Mouse (Mus musculus): ENCODE data around the gene Vmn1r75. TPM values are rescaled to one million over a fixed set of nuclear protein-coding genes. Genes with fewer than 3 reads are reported as not detected.

Gene Vmn1r75
- polyA plus RNA-seq (2014; fragmentation: Nextera tagmentation; extraction: Ambion mirVana), result not detected in 2 replicates

DNA sequence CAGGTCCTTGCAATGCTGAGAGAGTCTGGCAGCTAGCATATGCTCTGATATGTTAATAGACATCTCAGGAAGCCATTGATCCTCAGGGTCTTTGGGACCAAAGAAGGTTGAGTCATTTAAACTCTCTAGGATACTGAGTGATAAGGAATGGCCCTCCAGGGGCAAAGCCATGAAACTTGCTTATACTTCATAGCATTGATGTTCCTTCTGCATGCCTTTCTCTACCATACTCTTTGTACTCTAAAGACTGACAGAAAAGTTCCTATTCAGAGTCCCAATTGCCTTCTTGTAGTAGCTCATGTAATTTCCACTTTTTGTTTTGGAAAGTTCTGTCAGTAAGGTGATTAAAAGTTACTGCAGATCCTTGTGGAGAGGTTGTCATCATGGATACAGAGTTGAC lies at the start of gene Vmn1r75:
Gene Vmn1r75, plus strand, starts transcription at position 301 of the 400 bp plus-strand sequence.
- H3K4me2 ChIP-seq (ENCODE audit: low read depth, low read length), result no peak within 1 kb of the TSS
- no peak for DNase-seq (ENCODE audit: low spot score)
- H3K4me3 ChIP-seq (ENCODE audit: low read depth, low read length), result no peak within 1 kb of the TSS
- no peaks in the 10 kb centered on the region for H3K27me3 ChIP-seq (replicated peaks; ENCODE audit: control insufficient read depth, insufficient read depth, low read length)
- 0 out of 2 replicates have a peak, but pooled peaks cover 11% of the 10 kb centered on the region for H3K9me3 ChIP-seq (ENCODE audit: control insufficient read depth, low read length)
- no peak for ATAC-seq (ENCODE audit: low read depth)
- H3K9ac ChIP-seq (ENCODE audit: low read depth, low read length), result no peak within 1 kb of the TSS
- no peak within 1 kb of the TSS for H3K27ac ChIP-seq (replicated peaks; ENCODE audit: low read depth, low read length)
- no peaks in the 10 kb centered on the region for H3K4me1 ChIP-seq (ENCODE audit: control insufficient read depth, insufficient read depth, low read length)
- H3K36me3 ChIP-seq (ENCODE audit: control insufficient read depth, insufficient read depth, low read length), result no peaks in the 10 kb centered on the region

DNA sequence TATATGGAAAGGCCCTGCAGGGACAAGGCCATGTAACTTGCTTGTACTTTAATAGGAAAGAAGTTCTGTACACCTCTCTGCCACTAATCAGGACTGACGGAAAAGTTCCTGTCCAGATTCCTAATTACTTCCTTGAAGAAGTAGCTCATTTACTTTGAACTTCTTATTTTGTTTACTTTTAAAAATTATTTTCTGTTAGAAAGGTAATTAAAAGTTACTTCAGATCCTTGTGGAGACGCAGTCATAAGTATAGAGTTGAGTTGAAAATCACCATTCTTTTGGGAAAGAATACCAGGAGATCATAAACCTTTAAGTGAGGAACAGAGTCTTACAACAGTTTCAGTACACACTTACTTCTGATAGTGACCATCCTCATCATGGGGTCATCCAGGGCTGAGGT lies 40.8 kb upstream of the Vmn1r75 start, which contains the start of gene Vmn1r74:
Gene Vmn1r74, plus strand, starts transcription at position 301 of the 400 bp plus-strand sequence.
- H3K4me3 ChIP-seq (ENCODE audit: low read depth, low read length), result no peak within 1 kb of the TSS
- 77% methylated on average over 2 of the region's 2 CpGs for WGBS
- H3K27me3 ChIP-seq (replicated peaks; ENCODE audit: control insufficient read depth, insufficient read depth, low read length), result no peaks in the 10 kb centered on the region

More for the DNA sequence above, 40.8 kb upstream of the Vmn1r75 start, which contains the start of gene Vmn1r74:
- Histone ChIP-seq H3K4me2 (ENCODE audit: low read depth, low read length) (no peak within 1 kb of the TSS), H3K9me3 (ENCODE audit: control insufficient read depth, low read length) (peaks cover 13% of the 10 kb centered on the region; the same call in 1 of the 2 replicates), H3K27ac (replicated peaks; ENCODE audit: low read depth, low read length) (no peak within 1 kb of the TSS), H3K9ac (ENCODE audit: low read depth, low read length) (no peak within 1 kb of the TSS), H3K4me1 (ENCODE audit: control insufficient read depth, insufficient read depth, low read length) (no peaks in the 10 kb centered on the region), H3K36me3 (ENCODE audit: control insufficient read depth, insufficient read depth, low read length) (no peaks in the 10 kb centered on the region)
- DNase-seq (ENCODE audit: low spot score), result no peak
- no peak for ATAC-seq (ENCODE audit: low read depth)

Other genes with a start within 250 kb of the Vmn1r75 start
- not detected in 2 replicates for gene Vmn1r72, start 194.5 kb upstream of the Vmn1r75 start, polyA plus RNA-seq (2014; fragmentation: Nextera tagmentation; extraction: Ambion mirVana)
- gene Vmn1r73, start 144.4 kb upstream of the Vmn1r75 start, polyA plus RNA-seq (2014; fragmentation: Nextera tagmentation; extraction: Ambion mirVana), result not detected in 2 replicates
- not detected in 2 replicates for gene Vmn1r74, start 40.6 kb upstream of the Vmn1r75 start, polyA plus RNA-seq (2014; fragmentation: Nextera tagmentation; extraction: Ambion mirVana)
- not detected in 2 replicates for gene Vmn1r76, start 63.6 kb downstream of the Vmn1r75 start, polyA plus RNA-seq (2014; fragmentation: Nextera tagmentation; extraction: Ambion mirVana)
- gene Vmn1r77, start 162.1 kb downstream of the Vmn1r75 start, polyA plus RNA-seq (2014; fragmentation: Nextera tagmentation; extraction: Ambion mirVana), result not detected in 2 replicates